Mouse (Mus musculus): ENCODE results near the gene Rcc2. TPM values are rescaled to one million over a fixed set of nuclear protein-coding genes. Genes with fewer than 3 reads are reported as not detected.

Gene Rcc2
- total and polyA plus RNA-seq, 3 experiments: 187 to 348 (median 249) TPM

DNA sequence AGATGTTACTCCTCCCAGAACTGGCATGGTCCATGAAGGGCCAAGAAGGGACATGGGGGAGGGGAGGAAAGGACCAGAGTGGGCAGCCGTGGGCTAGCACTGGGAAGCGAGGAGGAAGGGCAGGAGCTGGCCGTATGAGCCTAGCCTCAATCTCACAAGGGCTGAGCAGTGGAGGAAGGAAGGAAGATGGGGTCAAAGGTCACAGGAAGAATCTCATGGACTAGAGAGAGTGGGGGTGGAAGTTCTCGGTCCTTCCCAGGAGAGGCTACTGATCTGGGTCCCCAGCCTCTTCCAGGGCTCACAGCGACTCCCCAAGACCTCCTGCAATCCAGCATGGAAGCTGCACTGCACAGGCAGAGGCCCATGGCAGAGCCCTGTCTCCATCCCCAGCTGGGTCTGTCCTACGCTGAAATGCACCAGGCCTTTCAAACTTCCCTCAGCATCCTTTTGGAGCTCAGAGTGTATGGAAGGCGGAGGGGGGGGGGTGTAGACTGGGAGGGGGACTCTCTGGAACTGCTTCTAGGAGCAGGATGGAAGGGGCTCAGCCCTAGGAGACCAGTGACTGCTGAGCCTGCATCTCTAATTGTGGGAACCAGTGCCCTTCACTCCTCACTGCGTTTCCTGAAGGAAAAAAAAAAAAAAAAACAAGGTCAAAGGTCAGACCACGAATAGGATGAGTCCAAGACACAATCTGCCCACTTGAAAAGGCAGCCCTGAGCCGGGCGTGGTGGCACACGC lies 26.6 kb upstream of the Rcc2 start:
- Histone ChIP-seq H3K4me3 (replicated peaks in 1 of 3; ENCODE audit: low read depth in 2 of 3, low read length in 2 of 3, poor library complexity in 1 of 3) (no peak overlapping the region), H3K27ac (ENCODE audit: insufficient read depth, low read depth) (no peak overlapping the region), H3K9ac (ENCODE audit: insufficient read depth, low read depth) (no peak overlapping the region), H3K4me1 (ENCODE audit: control insufficient read depth in 1 of 2, insufficient read depth in 2 of 2) (no peaks in the 10 kb centered on the region), H3K79me2 (replicated peaks; ENCODE audit: control insufficient read depth, extremely low read depth, insufficient read depth, poor library complexity, severe bottlenecking) (no peaks in the 10 kb centered on the region), H3K36me3 (replicated peaks in 1 of 2; ENCODE audit: control insufficient read depth in 1 of 2, insufficient read depth in 1 of 2, low read length in 1 of 2) (no peaks in the 10 kb centered on the region), H3K9me3 (replicated peaks; ENCODE audit: low read length) (no peaks in the 10 kb centered on the region), H3K4me2 (ENCODE audit: insufficient read depth, low read depth, poor library complexity, severe bottlenecking) (no peak overlapping the region), H3K27me3 (replicated peaks) (peaks cover 20% of the 10 kb centered on the region)
- dilution Hi-C loops (cut with MboI; ENCODE audit: extremely low pct_ligation_motif_present, extremely low pct_unique_long_range_greater_than_20kb, low sequenced_read_pairs) (no loop called here), in situ Hi-C loops (cut with MboI; ENCODE audit: low pct_ligation_motif_present, low pct_unique_long_range_greater_than_20kb, low sequenced_read_pairs) (loop anchor here (10.0 kb wide), 1 partner anchor 119 kb away; no protein-coding TSS in a partner anchor)
- TF ChIP-seq JUND (conservative IDR thresholded peaks at IDR 0.05; ENCODE audit: low read depth, low read length) (no peak), MAX (IDR thresholded peaks at IDR 0.05; ENCODE audit: low read length) (no peak), USF1 (IDR thresholded peaks at IDR 0.05; ENCODE audit: low read depth, low read length) (no peak), ELF1 (IDR thresholded peaks at IDR 0.05; ENCODE audit: low read depth, low read length) (no peak)
- DNase-seq (ENCODE audit: extremely low read depth): no peak

DNA sequence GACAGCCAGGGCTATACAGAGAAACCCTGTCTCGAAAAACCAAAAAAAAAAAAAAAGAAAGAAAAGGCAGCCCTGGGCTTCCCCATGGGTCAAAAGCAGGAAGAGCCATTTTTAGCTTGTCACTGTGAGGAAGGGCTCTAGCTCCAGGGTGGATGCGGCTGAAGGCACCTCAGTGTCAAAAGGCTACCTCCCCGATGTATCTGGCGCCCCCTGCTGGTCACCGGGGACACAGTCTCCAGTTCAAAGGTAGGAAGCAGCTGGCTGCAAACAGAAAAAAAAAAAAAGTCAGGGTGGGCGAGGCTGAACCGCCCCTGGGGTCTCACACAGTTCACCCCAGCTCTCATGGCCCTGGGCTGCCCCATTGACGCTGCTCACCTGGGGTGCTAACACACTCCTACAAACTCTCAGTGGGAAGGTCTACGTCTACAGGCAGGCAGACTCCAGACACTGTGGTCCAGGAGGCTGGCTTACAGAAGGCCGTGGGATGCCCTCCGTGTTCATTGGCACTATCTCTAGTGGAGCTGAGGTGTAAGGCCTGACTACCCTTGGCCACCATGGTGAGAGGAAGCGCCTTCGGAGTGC lies 25.9 kb upstream of the Rcc2 start:
- peak; percentile 81 for DNase-seq (ENCODE audit: extremely low read depth)

DNA sequence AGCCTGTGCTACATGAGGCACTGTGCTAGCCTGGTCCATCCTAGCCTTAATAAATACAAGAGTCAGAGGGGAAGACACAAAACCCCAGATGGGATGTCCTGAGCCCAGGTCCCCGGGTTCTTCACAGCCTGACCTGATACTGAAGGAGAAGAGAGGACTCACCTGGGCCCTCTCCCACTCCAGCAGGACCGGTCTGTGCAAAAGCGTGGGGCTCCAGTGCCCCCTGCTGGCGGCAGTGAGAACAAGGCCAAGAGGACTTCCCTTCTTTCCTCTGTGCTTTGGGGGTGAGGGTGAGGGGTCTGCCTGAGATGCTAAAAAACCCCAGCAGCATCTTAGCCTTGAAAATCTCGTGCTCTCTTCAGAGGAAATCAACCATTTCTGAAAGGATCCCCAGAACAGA lies 21.3 kb upstream of the Rcc2 start:
- no peaks in the 10 kb centered on the region for H3K9me3 ChIP-seq (replicated peaks; ENCODE audit: low read length)
- peaks cover 3% of the 10 kb centered on the region for H3K27me3 ChIP-seq (replicated peaks)
- DNase-seq (ENCODE audit: extremely low read depth): peak; percentile 62
- in situ Hi-C loops (cut with MboI; ENCODE audit: low pct_ligation_motif_present, low pct_unique_long_range_greater_than_20kb, low sequenced_read_pairs): loop anchor here (5.0 to 10.0 kb wide), 4 partner anchors 33 to 124 kb away; partner anchors contain the start of gene Padi6
- no peak overlapping the region for H3K9ac ChIP-seq (ENCODE audit: insufficient read depth, low read depth)
- no peaks in the 10 kb centered on the region for H3K79me2 ChIP-seq (replicated peaks; ENCODE audit: control insufficient read depth, extremely low read depth, insufficient read depth, poor library complexity, severe bottlenecking)
- peaks cover 8 to 27% of the 10 kb centered on the region in 2 experiments for H3K4me1 ChIP-seq (ENCODE audit: control insufficient read depth in 1 of 2, insufficient read depth in 2 of 2)
- dilution Hi-C loops (cut with MboI; ENCODE audit: extremely low pct_ligation_motif_present, extremely low pct_unique_long_range_greater_than_20kb, low sequenced_read_pairs): no loop called here
- TF ChIP-seq SMC3 (IDR thresholded peaks at IDR 0.05; ENCODE audit: low read depth, low read length) (peak; percentile 66), RAD21 (IDR thresholded peaks at IDR 0.05; ENCODE audit: low read depth, low read length) (peak; percentile 78), USF1 (IDR thresholded peaks at IDR 0.05; ENCODE audit: low read depth, low read length) (no peak), CTCF (conservative IDR thresholded peaks at IDR 0.05 in 1 of 2, IDR thresholded peaks at IDR 0.05 in 1 of 2; ENCODE audit: low read depth in 2 of 2, low read length in 2 of 2) (peak; percentile 38 to 83)
- H3K4me3 ChIP-seq (replicated peaks in 1 of 3; ENCODE audit: low read depth in 2 of 3, low read length in 2 of 3, poor library complexity in 1 of 3): no peak overlapping the region
- H3K27ac ChIP-seq (ENCODE audit: insufficient read depth, low read depth): no peak overlapping the region
- H3K4me2 ChIP-seq (ENCODE audit: insufficient read depth, low read depth, poor library complexity, severe bottlenecking): no peak overlapping the region
- no peaks in the 10 kb centered on the region for H3K36me3 ChIP-seq (replicated peaks in 1 of 2; ENCODE audit: control insufficient read depth in 1 of 2, insufficient read depth in 1 of 2, low read length in 1 of 2)

More for the DNA sequence above, 25.9 kb upstream of the Rcc2 start:
- Histone ChIP-seq H3K36me3 (replicated peaks in 1 of 2; ENCODE audit: control insufficient read depth in 1 of 2, insufficient read depth in 1 of 2, low read length in 1 of 2) (no peaks in the 10 kb centered on the region), H3K4me2 (ENCODE audit: insufficient read depth, low read depth, poor library complexity, severe bottlenecking) (no peak overlapping the region), H3K9ac (ENCODE audit: insufficient read depth, low read depth) (no peak overlapping the region), H3K79me2 (replicated peaks; ENCODE audit: control insufficient read depth, extremely low read depth, insufficient read depth, poor library complexity, severe bottlenecking) (no peaks in the 10 kb centered on the region), H3K9me3 (replicated peaks; ENCODE audit: low read length) (no peaks in the 10 kb centered on the region), H3K27ac (ENCODE audit: insufficient read depth, low read depth) (no peak overlapping the region), H3K4me3 (replicated peaks in 1 of 3; ENCODE audit: low read depth in 2 of 3, low read length in 2 of 3, poor library complexity in 1 of 3) (no peak overlapping the region), H3K4me1 (ENCODE audit: control insufficient read depth in 1 of 2, insufficient read depth in 2 of 2) (peaks cover 0 to 2% of the 10 kb centered on the region in 2 experiments; a peak in 2 of 4 replicates), H3K27me3 (replicated peaks) (peaks cover 20% of the 10 kb centered on the region)
- TF ChIP-seq ZC3H11A (IDR thresholded peaks at IDR 0.05; ENCODE audit: low read depth, low read length) (peak; percentile 64), ZNF384 (IDR thresholded peaks at IDR 0.05; ENCODE audit: low read depth, low read length) (peak; percentile 87), RAD21 (IDR thresholded peaks at IDR 0.05; ENCODE audit: low read depth, low read length) (peak; percentile 81), PAX5 (IDR thresholded peaks at IDR 0.05; ENCODE audit: low read length) (no peak), CTCF (conservative IDR thresholded peaks at IDR 0.05 in 1 of 2, IDR thresholded peaks at IDR 0.05 in 1 of 2; ENCODE audit: low read depth in 2 of 2, low read length in 2 of 2) (peak; percentile 68 to 94), HCFC1 (IDR thresholded peaks at IDR 0.05; ENCODE audit: low read depth, low read length) (no peak), SMC3 (IDR thresholded peaks at IDR 0.05; ENCODE audit: low read depth, low read length) (peak; percentile 96), MXI1 (IDR thresholded peaks at IDR 0.05; ENCODE audit: low read depth, low read length) (no peak)
- dilution Hi-C loops (cut with MboI; ENCODE audit: extremely low pct_ligation_motif_present, extremely low pct_unique_long_range_greater_than_20kb, low sequenced_read_pairs): no loop called here
- in situ Hi-C loops (cut with MboI; ENCODE audit: low pct_ligation_motif_present, low pct_unique_long_range_greater_than_20kb, low sequenced_read_pairs): loop anchor here (10.0 kb wide), 1 partner anchor 120 kb away; no protein-coding TSS in a partner anchor
